Mouse (Mus musculus) cerebral cortex, adult 2 months (tissue): Measurements from ENCODE around the gene Exosc2.

Experiments used
- WGBS: fragments of 180-500 bp; shearing (Covaris S2); methylation state at CpG from one replicate; pipeline ENCODE4 v1.1.7; 2018; 5-methylcytosine and 5-hydroxymethylcytosine counted together

Gene Exosc2

GRCm38 (mm10) chr2:31667332-31667731 lies 3.2 kb upstream of the Exosc2 start:
- 44% methylated on average over 4 of the region's 4 CpGs for WGBS

DNA sequence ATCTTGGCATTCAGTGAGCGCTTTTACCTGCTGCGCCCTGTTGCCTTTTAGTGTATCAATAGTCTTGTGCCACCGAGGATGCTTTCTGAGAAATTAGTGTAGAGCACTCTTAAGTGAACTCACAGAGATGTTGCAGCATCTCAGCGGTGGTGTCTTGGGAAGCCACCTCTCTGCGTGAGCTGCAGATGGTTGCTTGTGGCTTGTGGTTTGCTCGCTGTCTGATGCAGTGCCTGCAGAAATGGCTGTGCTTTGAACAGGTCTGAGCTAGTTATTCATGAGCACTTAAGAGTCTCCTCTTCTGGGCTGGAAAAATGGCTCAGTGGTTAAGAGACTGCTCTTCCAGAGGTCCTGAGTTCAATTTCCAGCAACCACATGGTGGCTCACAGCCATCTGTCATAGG lies 8.1 kb downstream of the Exosc2 start:
- 98% methylated on average over 6 of the region's 6 CpGs for WGBS

DNA sequence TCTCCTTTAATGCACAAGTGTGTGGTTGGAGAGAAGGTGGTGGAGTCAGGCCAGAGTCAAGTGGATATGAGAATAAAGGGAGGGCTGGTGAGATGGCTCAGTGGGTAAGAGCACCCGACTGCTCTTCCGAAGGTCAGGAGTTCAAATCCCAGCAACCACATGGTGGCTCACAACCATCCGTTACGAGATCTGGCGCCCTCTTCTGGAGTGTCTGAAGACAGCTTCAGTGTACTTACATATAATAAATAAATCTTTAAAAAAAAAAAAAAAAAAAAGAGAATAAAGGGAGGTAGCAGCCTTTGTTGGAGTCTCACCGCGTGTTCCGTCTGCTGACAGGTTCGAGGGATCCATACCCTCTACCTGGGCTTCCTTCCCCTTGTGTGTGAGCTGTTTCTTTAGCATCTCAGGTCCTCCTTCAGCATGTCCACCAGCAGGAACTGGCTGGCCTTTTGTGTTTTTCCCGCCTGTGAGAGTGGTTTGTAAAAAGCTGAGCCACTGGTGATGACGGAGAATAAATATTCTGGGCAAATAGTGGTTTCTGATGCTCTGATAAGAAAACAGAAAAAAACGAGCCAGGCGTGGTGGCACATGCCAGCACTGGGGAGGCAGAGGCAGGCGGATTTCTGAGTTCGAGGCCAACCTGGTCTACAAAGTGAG lies 10.7 kb downstream of the Exosc2 start:
- WGBS, result 89% methylated on average over 15 of the region's 15 CpGs

- WGBS, result 82% methylated on average over 6 of the region's 6 CpGs
These were observed 11.3 kb downstream of the Exosc2 start for GRCm38 (mm10) chr2:31681731-31682235.

GRCm38 (mm10) chr2:31683666-31684065 lies 13.2 kb downstream of the Exosc2 start:
- 22% methylated on average over 2 of the region's 2 CpGs for WGBS

DNA sequence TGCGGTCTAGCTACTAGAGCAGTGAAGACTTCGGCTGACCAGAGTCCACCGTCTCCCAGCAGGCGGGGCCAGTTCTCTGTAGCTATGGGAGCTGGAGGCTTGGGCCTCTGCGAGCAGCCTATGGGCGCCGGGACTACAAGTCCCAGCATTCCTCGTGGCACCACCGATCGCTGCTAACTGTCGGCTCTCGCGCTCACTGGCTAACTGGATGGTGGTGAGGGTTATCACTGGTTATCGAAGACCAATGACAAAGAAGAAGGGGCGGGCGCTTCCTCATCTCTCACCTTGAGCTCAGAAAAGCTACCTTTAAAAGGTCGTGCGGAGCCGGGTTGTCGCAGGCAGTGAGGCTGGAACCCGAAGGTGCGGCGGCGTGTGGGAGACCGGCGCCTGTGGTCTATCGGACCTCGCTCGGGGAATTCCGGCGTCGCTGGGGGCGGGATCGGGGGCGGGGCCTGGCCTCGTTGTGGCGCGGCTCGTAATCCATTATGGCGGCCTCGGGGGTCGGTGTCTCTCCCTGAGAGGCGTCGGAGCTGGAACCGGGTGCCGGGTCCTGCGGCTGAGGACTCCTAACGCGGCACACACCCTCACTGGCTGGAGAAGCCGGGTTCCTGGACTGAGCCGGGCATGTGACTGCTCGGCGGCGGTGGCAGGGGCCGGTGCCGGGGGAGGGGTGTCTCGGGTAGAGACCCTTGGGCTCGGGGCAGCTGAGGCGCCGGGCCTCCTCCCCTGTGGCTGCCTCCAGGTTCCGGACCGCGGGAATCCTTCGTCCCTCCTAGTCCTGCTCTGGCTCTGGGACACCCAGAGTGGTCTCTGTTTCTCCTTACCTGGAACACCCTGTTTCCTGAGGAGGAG lies 17.8 kb downstream of the Exosc2 start, which contains the start of gene Abl1:
Gene Abl1 (plus strand): TSS at position 303 of the 852 bp plus-strand sequence.
- under 1% methylated on average over 64 of the region's 64 CpGs for WGBS

GRCm38 (mm10) chr2:31689045-31689444 lies 18.5 kb downstream of the Exosc2 start:
- under 1% methylated on average over 12 of the region's 12 CpGs for WGBS

GRCm38 (mm10) chr2:31690063-31690462 lies 19.5 kb downstream of the Exosc2 start:
- WGBS, result 53% methylated on average over 3 of the region's 3 CpGs

DNA sequence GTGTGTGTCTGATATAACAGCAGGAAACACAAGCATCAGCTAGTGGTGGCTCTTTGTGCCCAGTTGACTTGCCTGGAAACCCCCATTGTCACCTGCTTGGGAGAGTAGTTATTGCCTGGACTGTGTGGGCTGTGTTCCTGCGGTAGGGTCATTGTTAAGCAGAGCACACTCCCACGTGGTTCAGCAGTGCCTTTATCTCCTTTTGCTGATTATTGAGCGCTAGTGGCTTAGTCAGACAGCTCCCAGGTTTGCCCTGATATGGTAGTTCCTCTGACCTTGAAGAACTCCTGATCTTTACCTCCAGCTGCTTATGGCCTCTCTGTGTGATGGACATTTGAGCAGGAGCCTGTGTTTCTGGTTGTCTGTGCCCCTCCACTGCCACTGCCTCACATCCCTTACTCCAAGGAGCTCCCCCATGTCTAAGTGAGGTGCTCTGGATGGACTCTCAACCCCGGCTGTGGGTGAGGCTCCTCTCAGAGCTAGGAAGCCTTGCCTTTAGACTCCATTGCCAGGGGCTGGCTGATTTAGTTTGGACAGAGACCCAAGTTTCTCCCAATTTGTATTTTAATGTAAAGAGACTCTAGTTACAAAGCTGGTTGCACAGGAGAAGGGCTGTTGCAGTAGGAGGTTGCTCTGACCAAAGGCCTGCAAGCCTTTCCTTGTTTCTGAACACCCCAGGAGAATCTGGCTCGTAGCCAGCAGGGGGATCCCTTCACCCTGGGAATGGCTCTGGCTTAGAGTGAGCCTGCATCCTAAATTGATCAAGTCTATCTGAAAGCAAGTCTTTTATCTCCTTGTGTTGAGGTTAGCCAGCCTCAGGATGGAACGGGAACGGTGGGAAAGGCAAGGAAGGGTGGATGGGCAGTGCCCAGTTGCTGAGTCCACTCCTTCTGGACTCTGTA lies 30.3 kb downstream of the Exosc2 start:
- WGBS, result 59% methylated on average over 7 of the region's 7 CpGs

- WGBS, result 73% methylated on average over 2 of the region's 2 CpGs
These were observed 36.0 kb downstream of the Exosc2 start for GRCm38 (mm10) chr2:31706531-31706930.

GRCm38 (mm10) chr2:31712716-31713115 lies 42.2 kb downstream of the Exosc2 start:
- 73% methylated on average over 2 of the region's 2 CpGs for WGBS

- WGBS, result 63% methylated on average over 3 of the region's 3 CpGs
These were observed 43.3 kb downstream of the Exosc2 start for GRCm38 (mm10) chr2:31713813-31714212.

DNA sequence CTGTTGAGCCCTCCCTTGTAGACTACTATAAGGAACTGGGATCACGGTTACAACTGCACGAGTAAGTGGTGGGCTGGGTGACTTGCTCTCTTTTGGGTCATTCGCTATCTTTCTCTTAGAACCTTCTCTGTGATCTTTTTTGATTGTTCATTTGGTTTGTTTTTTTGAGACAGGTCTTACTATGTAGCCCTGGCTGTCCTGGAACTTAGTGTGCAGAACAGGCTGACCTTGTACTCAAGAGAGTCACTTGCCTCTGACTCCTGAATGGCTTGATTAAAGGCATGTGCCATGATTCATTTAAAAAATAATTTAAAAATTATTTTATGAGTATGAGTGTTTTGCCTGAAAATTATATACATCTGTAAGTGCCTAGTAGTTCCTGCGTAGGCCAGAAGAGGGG lies 44.3 kb downstream of the Exosc2 start:
- 95% methylated on average over 4 of the region's 4 CpGs for WGBS

GRCm38 (mm10) chr2:31715985-31716384 lies 45.5 kb downstream of the Exosc2 start:
- WGBS, result 67% methylated on average over 7 of the region's 7 CpGs

GRCm38 (mm10) chr2:31719202-31719880 lies 48.8 kb downstream of the Exosc2 start:
- WGBS, result 87% methylated on average over 6 of the region's 6 CpGs

- WGBS, result 47% methylated on average over 2 of the region's 2 CpGs
These were observed 49.4 kb downstream of the Exosc2 start for GRCm38 (mm10) chr2:31719944-31720343.

DNA sequence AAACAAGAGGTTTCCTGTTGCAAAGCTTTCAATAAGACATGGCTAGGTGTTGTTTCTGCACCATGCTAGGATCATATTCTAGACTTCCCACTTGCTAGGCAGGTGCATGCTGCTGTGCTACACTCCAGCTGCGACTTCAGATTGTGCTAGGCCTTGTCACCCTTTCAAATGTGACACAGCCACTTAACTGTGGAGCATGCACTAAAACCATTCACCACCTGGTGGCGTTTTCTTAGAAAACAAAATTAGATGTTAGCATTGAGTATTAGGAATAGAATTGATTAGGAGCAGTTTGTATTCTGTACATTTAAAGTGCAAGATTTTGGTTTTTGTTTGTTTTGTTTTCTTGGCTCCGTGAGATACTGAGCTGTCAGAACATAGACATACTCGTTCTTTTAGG lies 50.3 kb downstream of the Exosc2 start:
- WGBS, result 50% methylated on average over 4 of the region's 4 CpGs

- WGBS, result 91% methylated on average over 7 of the region's 7 CpGs
These were observed 54.4 kb downstream of the Exosc2 start for GRCm38 (mm10) chr2:31724730-31725490.

DNA sequence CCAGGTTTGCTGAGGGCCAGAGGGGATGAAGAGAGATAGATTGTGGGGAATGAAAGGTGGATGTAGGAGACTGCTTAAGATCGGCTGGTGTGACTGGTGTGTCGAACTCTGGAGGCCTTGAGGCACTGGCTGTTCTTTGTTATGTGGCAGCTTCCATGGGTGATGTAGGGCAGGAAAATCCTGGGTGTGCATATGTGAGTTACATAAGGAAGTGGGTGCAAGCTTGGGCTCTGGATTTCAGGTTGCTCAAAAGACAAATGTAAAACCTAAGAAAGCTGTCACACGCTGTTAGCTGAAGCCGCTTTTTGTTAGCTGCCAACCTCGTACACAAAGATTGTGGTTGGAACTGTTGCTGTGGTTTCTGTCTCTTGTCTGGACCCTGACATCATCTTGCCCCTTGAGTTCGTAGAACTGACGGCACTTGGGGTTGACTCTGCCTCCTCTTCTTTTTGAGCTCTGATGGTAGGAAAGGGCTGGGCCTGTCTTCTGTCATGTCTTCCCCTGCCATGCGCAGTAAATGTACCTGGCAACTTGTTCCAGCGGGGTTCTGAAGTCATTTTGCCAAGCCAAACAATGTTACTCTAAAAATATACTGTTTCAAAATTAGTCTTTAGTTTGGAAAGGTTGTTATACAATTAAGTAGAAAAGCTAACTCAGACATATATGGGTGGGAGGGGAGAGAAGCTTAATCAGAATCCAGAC lies 57.2 kb downstream of the Exosc2 start:
- 47% methylated on average over 9 of the region's 9 CpGs for WGBS

GRCm38 (mm10) chr2:31730640-31731039 lies 60.1 kb downstream of the Exosc2 start:
- WGBS, result 72% methylated on average over 5 of the region's 5 CpGs
